Mouse (Mus musculus): Measurements from ENCODE around the gene Thumpd2.

- TF ChIP-seq EP300 (IDR thresholded peaks at IDR 0.05; ENCODE audit: low read depth) (no peak), CTCF (IDR thresholded peaks at IDR 0.05; ENCODE audit: low read depth) (no peak)
Observed at GRCm38 (mm10) chr17:80982976-80983375, 81.9 kb downstream of the Thumpd2 start.

Measured in heart, postnatal 0 days (tissue).